Mouse (Mus musculus) lung, postnatal 0 days (tissue): ENCODE measurements around the gene Mpv17.

Experiments
- CTCF ChIP-seq: IDR thresholded peaks from 2 replicates; pipeline ENCODE4 v1.5.1; 2016; ENCODE audit warnings: antibody characterized with exemption, mild to moderate bottlenecking
- EP300 ChIP-seq: IDR thresholded peaks from 2 replicates; pipeline ENCODE4 v1.6.1; 2016; ENCODE audit warnings: antibody characterized with exemption, mild to moderate bottlenecking, control low read depth

- TF ChIP-seq CTCF (no peak), EP300 (no peak)
These were observed 29.6 kb upstream of the Mpv17 start for GRCm38 (mm10) chr5:31183678-31184077.
